Mouse (Mus musculus) urinary bladder, adult 18-20 months (tissue): Measurements from ENCODE around the gene Nol8.

Experiments
- DNase-seq, 2 experiments: peaks; one replicate each; pipeline ENCODE4 v3.0.0; 2022; ENCODE audit warnings: low spot score in 2 of 2, mixed read lengths in 2 of 2

The Nol8 gene

GRCm38 (mm10) chr13:49684266-49684665, 31.4 kb downstream of the Nol8 start:
- DNase-seq: no peak

GRCm38 (mm10) chr13:49691056-49691455, 38.2 kb downstream of the Nol8 start:
- no peak for DNase-seq

- no peak for DNase-seq
Observed at GRCm38 (mm10) chr13:49703216-49703779, 50.4 kb downstream of the Nol8 start.

- no peak for DNase-seq
Observed at GRCm38 (mm10) chr13:49706032-49706690, 53.3 kb downstream of the Nol8 start.

- no peak for DNase-seq
Observed at GRCm38 (mm10) chr13:49708311-49708710, 55.4 kb downstream of the Nol8 start.

GRCm38 (mm10) chr13:49712047-49712721, 59.3 kb downstream of the Nol8 start:
- DNase-seq: no peak

- DNase-seq: no peak
Observed at GRCm38 (mm10) chr13:49719310-49719709, 66.4 kb downstream of the Nol8 start.
